ENCODE assay signal across 7 mouse cellular contexts in genomic region chr7:130935793-130936471, GRCm38 (mm10). TPM values are rescaled to one million over a fixed set of nuclear protein-coding genes. Genes with fewer than 3 reads are reported as not detected.
A peak's percentile ranks its signal among the peaks of the same experiment; 100 is the strongest.
DNase-seq lines count a peak whose midpoint lies in the region; ATAC-seq and TF ChIP-seq lines count a peak whose summit lies in the region.

TSS of gene Htra1 (plus strand) at chr7:130936111.

- H3K9me3 ChIP-seq in heart, embryonic 11.5 days (replicated peaks; ENCODE audit: control insufficient read depth, low read length): peaks cover 4% of the 10 kb centered on the region
- H3K9me3 ChIP-seq in kidney, embryonic 15.5 days (replicated peaks): no peaks in the 10 kb centered on the region
- H3K9me3 ChIP-seq in limb, embryonic 15.5 days: no peaks in the 10 kb centered on the region
- H3K9me3 ChIP-seq in midbrain, embryonic 15.5 days: no peaks in the 10 kb centered on the region
- no peaks in the 10 kb centered on the region for H3K9me3 ChIP-seq in stomach, postnatal 0 days (ENCODE audit: control insufficient read depth, low read length)

- H3K9ac ChIP-seq in heart, embryonic 11.5 days (ENCODE audit: low read depth, low read length): peak within 1 kb of the TSS; percentile 66
- H3K9ac ChIP-seq in kidney, embryonic 15.5 days: peak within 1 kb of the TSS; percentile 26; the same call in 1 of the 2 replicates
- peak within 1 kb of the TSS; percentile 63 for H3K9ac ChIP-seq in limb, embryonic 15.5 days
- no peak within 1 kb of the TSS for H3K9ac ChIP-seq in midbrain, embryonic 15.5 days
- peak within 1 kb of the TSS; percentile 66 for H3K9ac ChIP-seq in stomach, postnatal 0 days (ENCODE audit: low read length)

- no peaks in the 10 kb centered on the region for H3K36me3 ChIP-seq in heart, embryonic 11.5 days (ENCODE audit: control insufficient read depth, insufficient read depth, low read length)
- no peaks in the 10 kb centered on the region for H3K36me3 ChIP-seq in kidney, embryonic 15.5 days
- H3K36me3 ChIP-seq in limb, embryonic 15.5 days: no peaks in the 10 kb centered on the region
- no peaks in the 10 kb centered on the region for H3K36me3 ChIP-seq in midbrain, embryonic 15.5 days (replicated peaks)
- no peaks in the 10 kb centered on the region for H3K36me3 ChIP-seq in stomach, postnatal 0 days (ENCODE audit: control insufficient read depth, insufficient read depth, low read length)

- no peak for TF ChIP-seq POLR2A in bone marrow macrophage, adult 2 months (IDR thresholded peaks at IDR 0.05; ENCODE audit: borderline replicate concordance, low read depth, low read length)
- peak; percentile 86 for TF ChIP-seq POLR2A in embryonic fibroblast, embryonic 13.5 days (IDR thresholded peaks at IDR 0.05; ENCODE audit: low read depth, low read length)

- peaks cover 4% of the 10 kb centered on the region for H3K4me1 ChIP-seq in bone marrow macrophage, adult 2 months (ENCODE audit: control insufficient read depth, insufficient read depth, low read length)
- H3K4me1 ChIP-seq in embryonic fibroblast, embryonic 13.5 days (ENCODE audit: control insufficient read depth, insufficient read depth, low read length): no peaks in the 10 kb centered on the region; the same call in 1 of the 2 replicates
- peaks cover 18% of the 10 kb centered on the region for H3K4me1 ChIP-seq in heart, embryonic 11.5 days (ENCODE audit: control insufficient read depth, insufficient read depth, low read length)
- H3K4me1 ChIP-seq in kidney, embryonic 15.5 days: peaks cover 31% of the 10 kb centered on the region
- peaks cover 53% of the 10 kb centered on the region for H3K4me1 ChIP-seq in limb, embryonic 15.5 days
- H3K4me1 ChIP-seq in midbrain, embryonic 15.5 days: peaks cover 18% of the 10 kb centered on the region
- no peaks in the 10 kb centered on the region; the same call in 1 of the 2 replicates for H3K4me1 ChIP-seq in stomach, postnatal 0 days (replicated peaks; ENCODE audit: control insufficient read depth, insufficient read depth)

- peak; percentile 63 for DNase-seq in stomach, postnatal 0 days (ENCODE audit: low spot score)

- peak; percentile 82 for ATAC-seq in heart, embryonic 11.5 days (replicated peaks; ENCODE audit: insufficient number of reproducible peaks, low FRiP score, low TSS enrichment)
- peak; percentile 73 for ATAC-seq in kidney, embryonic 15.5 days (replicated peaks; ENCODE audit: low FRiP score)
- peak; percentile 78 for ATAC-seq in limb, embryonic 15.5 days (ENCODE audit: insufficient number of reproducible peaks, low FRiP score, low TSS enrichment, low read depth)
- ATAC-seq in midbrain, embryonic 15.5 days (replicated peaks): peak; percentile 72; the same call in 1 of the 2 replicates
- ATAC-seq in stomach, postnatal 0 days (ENCODE audit: low FRiP score, low TSS enrichment): peak; percentile 68

- H3K27ac ChIP-seq in bone marrow macrophage, adult 2 months (ENCODE audit: insufficient read depth, low read depth, low read length): no peak within 1 kb of the TSS
- no peak within 1 kb of the TSS; the same call in 1 of the 2 replicates for H3K27ac ChIP-seq in embryonic fibroblast, embryonic 13.5 days (ENCODE audit: insufficient read depth, low read length)
- H3K27ac ChIP-seq in heart, embryonic 11.5 days (ENCODE audit: low read depth, low read length): no peak within 1 kb of the TSS
- H3K27ac ChIP-seq in kidney, embryonic 15.5 days: no peak within 1 kb of the TSS
- peak within 1 kb of the TSS; percentile 79 for H3K27ac ChIP-seq in limb, embryonic 15.5 days
- H3K27ac ChIP-seq in midbrain, embryonic 15.5 days: no peak within 1 kb of the TSS
- no peak within 1 kb of the TSS for H3K27ac ChIP-seq in stomach, postnatal 0 days (replicated peaks)

- peak within 1 kb of the TSS; percentile 70 for H3K4me3 ChIP-seq in bone marrow macrophage, adult 2 months (ENCODE audit: insufficient read depth, low read length)
- H3K4me3 ChIP-seq in embryonic fibroblast, embryonic 13.5 days (ENCODE audit: insufficient read depth, low read length): peak within 1 kb of the TSS; percentile 59
- H3K4me3 ChIP-seq in heart, embryonic 11.5 days (ENCODE audit: low read depth, low read length): peak within 1 kb of the TSS; percentile 55
- H3K4me3 ChIP-seq in kidney, embryonic 15.5 days (replicated peaks): peak within 1 kb of the TSS; percentile 51
- H3K4me3 ChIP-seq in limb, embryonic 15.5 days: peak within 1 kb of the TSS; percentile 64
- peak within 1 kb of the TSS; percentile 44 for H3K4me3 ChIP-seq in midbrain, embryonic 15.5 days
- H3K4me3 ChIP-seq in stomach, postnatal 0 days (ENCODE audit: low read depth, low read length): peak within 1 kb of the TSS; percentile 53

- peak within 1 kb of the TSS; percentile 92 for H3K4me2 ChIP-seq in heart, embryonic 11.5 days
- peak within 1 kb of the TSS; percentile 86 for H3K4me2 ChIP-seq in kidney, embryonic 15.5 days
- H3K4me2 ChIP-seq in limb, embryonic 15.5 days: peak within 1 kb of the TSS; percentile 92
- H3K4me2 ChIP-seq in midbrain, embryonic 15.5 days: peak within 1 kb of the TSS; percentile 63
- H3K4me2 ChIP-seq in stomach, postnatal 0 days (replicated peaks; ENCODE audit: low read depth): peak within 1 kb of the TSS; percentile 89

- H3K27me3 ChIP-seq in heart, embryonic 11.5 days (ENCODE audit: control insufficient read depth, insufficient read depth, low read length): peaks cover 51% of the 10 kb centered on the region
- H3K27me3 ChIP-seq in kidney, embryonic 15.5 days: peaks cover 78% of the 10 kb centered on the region
- H3K27me3 ChIP-seq in limb, embryonic 15.5 days: peaks cover 54% of the 10 kb centered on the region
- peaks cover 63% of the 10 kb centered on the region for H3K27me3 ChIP-seq in midbrain, embryonic 15.5 days (replicated peaks)
- 0 out of 2 replicates have a peak, but pooled peaks cover 3% of the 10 kb centered on the region for H3K27me3 ChIP-seq in stomach, postnatal 0 days (ENCODE audit: control insufficient read depth, insufficient read depth, low read length)

- TF ChIP-seq CTCF in bone marrow macrophage, adult 2 months (IDR thresholded peaks at IDR 0.05; ENCODE audit: low read depth, low read length): no peak
- no peak for TF ChIP-seq CTCF in embryonic fibroblast, embryonic 13.5 days (IDR thresholded peaks at IDR 0.05; ENCODE audit: borderline replicate concordance, insufficient read depth, low read length)
- no peak for TF ChIP-seq CTCF in stomach, postnatal 0 days (IDR thresholded peaks at IDR 0.05; ENCODE audit: low read depth)

- WGBS in heart, embryonic 11.5 days (ENCODE audit: insufficient replicate concordance): under 1% methylated on average over 64 of the region's 70 CpGs
- under 1% methylated on average over 70 of the region's 70 CpGs for WGBS in kidney, embryonic 15.5 days
- WGBS in limb, embryonic 15.5 days: under 1% methylated on average over 70 of the region's 70 CpGs
- WGBS in midbrain, embryonic 15.5 days: under 1% methylated on average over 70 of the region's 70 CpGs
- WGBS in stomach, postnatal 0 days: 0% methylated on average over 61 of the region's 70 CpGs

- no peak for TF ChIP-seq EP300 in stomach, postnatal 0 days (optimal IDR thresholded peaks at IDR 0.05)

RNA-seq across cellular contexts. Expression of gene Htra1, which starts in this region (rescaled TPM):
- 0.84 and 1.5 TPM in 2 replicates for polyA plus RNA-seq in bone marrow macrophage, adult 2 months (2012; ENCODE audit: insufficient read depth, insufficient read length, missing spikeins)
- polyA plus RNA-seq in embryonic fibroblast, embryonic 13.5 days (2011; ENCODE audit: insufficient read length, low read depth, missing spikeins): 195 and 242 TPM in 2 replicates
- polyA plus RNA-seq in heart, embryonic 11.5 days (2014; fragmentation: Nextera tagmentation; extraction: Ambion mirVana): 38.7 TPM in 2 replicates
- 13.4 and 14.3 TPM in 2 replicates for polyA plus RNA-seq in kidney, embryonic 15.5 days (2015; fragmentation: Nextera tagmentation; extraction: Ambion mirVana)
- polyA plus RNA-seq in limb, embryonic 15.5 days (2015; fragmentation: Nextera tagmentation; extraction: Ambion mirVana): 317 and 324 TPM in 2 replicates
- polyA plus RNA-seq in midbrain, embryonic 15.5 days (2015; fragmentation: Nextera tagmentation; extraction: Ambion mirVana): 15.4 and 18.7 TPM in 2 replicates
- 48.6 and 51.6 TPM in 2 replicates for polyA plus RNA-seq in stomach, postnatal 0 days (2015; fragmentation: Nextera tagmentation; extraction: Ambion mirVana)
